Mouse (Mus musculus): ENCODE results near the gene Olfr1093. TPM values are rescaled to one million over a fixed set of nuclear protein-coding genes. Genes with fewer than 3 reads are reported as not detected.

Olfr1093 gene
- polyA plus RNA-seq (2014; fragmentation: Nextera tagmentation; extraction: Ambion mirVana) = not detected in 2 replicates

- H3K36me3 ChIP-seq (replicated peaks; ENCODE audit: control insufficient read depth, insufficient read depth, low read depth, low read length) = no peaks in the 10 kb centered on the region
- no peaks in the 10 kb centered on the region for H3K9me3 ChIP-seq (replicated peaks; ENCODE audit: control insufficient read depth, low read length)
- H3K4me3 ChIP-seq (ENCODE audit: low read depth, low read length) = no peak within 1 kb of the TSS
- H3K4me2 ChIP-seq (ENCODE audit: low read depth, low read length) = no peak within 1 kb of the TSS
- 83% methylated on average over 2 of the region's 2 CpGs for WGBS
- no peaks in the 10 kb centered on the region for H3K27me3 ChIP-seq (ENCODE audit: control insufficient read depth, insufficient read depth, low read length)
- DNase-seq (ENCODE audit: low spot score) = no peak
- no peaks in the 10 kb centered on the region for H3K4me1 ChIP-seq (ENCODE audit: control insufficient read depth, insufficient read depth, low read length)
- H3K9ac ChIP-seq (replicated peaks; ENCODE audit: low read length) = no peak within 1 kb of the TSS
- no peak for ATAC-seq (replicated peaks; ENCODE audit: insufficient number of reproducible peaks, low FRiP score, low TSS enrichment, low read depth)
- no peak within 1 kb of the TSS for H3K27ac ChIP-seq (replicated peaks; ENCODE audit: low read depth, low read length)
These were observed at the start of gene Olfr1093 for GRCm38 (mm10) chr2:86782179-86782578. Gene Olfr1093, plus strand, starts transcription at chr2:86782479.

GRCm38 (mm10) chr2:86733601-86734000 lies 48.7 kb upstream of the Olfr1093 start, which contains the start of gene Olfr1089:
Gene Olfr1089, minus strand, starts transcription at chr2:86733701.
- Histone ChIP-seq H3K9ac (replicated peaks; ENCODE audit: low read length) (no peak within 1 kb of the TSS), H3K4me3 (ENCODE audit: low read depth, low read length) (no peak within 1 kb of the TSS), H3K9me3 (replicated peaks; ENCODE audit: control insufficient read depth, low read length) (no peaks in the 10 kb centered on the region), H3K36me3 (replicated peaks; ENCODE audit: control insufficient read depth, insufficient read depth, low read depth, low read length) (no peaks in the 10 kb centered on the region), H3K4me1 (ENCODE audit: control insufficient read depth, insufficient read depth, low read length) (no peaks in the 10 kb centered on the region), H3K27ac (replicated peaks; ENCODE audit: low read depth, low read length) (no peak within 1 kb of the TSS), H3K27me3 (ENCODE audit: control insufficient read depth, insufficient read depth, low read length) (no peaks in the 10 kb centered on the region), H3K4me2 (ENCODE audit: low read depth, low read length) (no peak within 1 kb of the TSS)
- no peak for ATAC-seq (replicated peaks; ENCODE audit: insufficient number of reproducible peaks, low FRiP score, low TSS enrichment, low read depth)
- DNase-seq (ENCODE audit: low spot score) = no peak

GRCm38 (mm10) chr2:86758893-86759292 lies 23.4 kb upstream of the Olfr1093 start, which contains the start of gene Olfr1090:
Gene Olfr1090, minus strand, starts transcription at chr2:86758993.
- Histone ChIP-seq H3K36me3 (replicated peaks; ENCODE audit: control insufficient read depth, insufficient read depth, low read depth, low read length) (no peaks in the 10 kb centered on the region), H3K9ac (replicated peaks; ENCODE audit: low read length) (no peak within 1 kb of the TSS), H3K4me1 (ENCODE audit: control insufficient read depth, insufficient read depth, low read length) (no peaks in the 10 kb centered on the region), H3K27me3 (ENCODE audit: control insufficient read depth, insufficient read depth, low read length) (no peaks in the 10 kb centered on the region), H3K4me2 (ENCODE audit: low read depth, low read length) (no peak within 1 kb of the TSS), H3K4me3 (ENCODE audit: low read depth, low read length) (no peak within 1 kb of the TSS), H3K27ac (replicated peaks; ENCODE audit: low read depth, low read length) (no peak within 1 kb of the TSS), H3K9me3 (replicated peaks; ENCODE audit: control insufficient read depth, low read length) (no peaks in the 10 kb centered on the region)
- ATAC-seq (replicated peaks; ENCODE audit: insufficient number of reproducible peaks, low FRiP score, low TSS enrichment, low read depth) = no peak
- DNase-seq (ENCODE audit: low spot score) = no peak
- 90% methylated on average over 1 of the region's 1 CpGs for WGBS

- no peak for ATAC-seq (replicated peaks; ENCODE audit: insufficient number of reproducible peaks, low FRiP score, low TSS enrichment, low read depth)
These were observed 21.2 kb upstream of the Olfr1093 start for GRCm38 (mm10) chr2:86761050-86761449.

GRCm38 (mm10) chr2:86809918-86810317 lies 27.6 kb downstream of the Olfr1093 start, which contains the start of gene Olfr141:
Gene Olfr141, minus strand, starts transcription at chr2:86810018.
- no peaks in the 10 kb centered on the region for H3K27me3 ChIP-seq (ENCODE audit: control insufficient read depth, insufficient read depth, low read length)
- H3K4me2 ChIP-seq (ENCODE audit: low read depth, low read length) = no peak within 1 kb of the TSS
- DNase-seq (ENCODE audit: low spot score) = no peak
- H3K9ac ChIP-seq (replicated peaks; ENCODE audit: low read length) = no peak within 1 kb of the TSS
- no peaks in the 10 kb centered on the region for H3K9me3 ChIP-seq (replicated peaks; ENCODE audit: control insufficient read depth, low read length)
- no peaks in the 10 kb centered on the region for H3K36me3 ChIP-seq (replicated peaks; ENCODE audit: control insufficient read depth, insufficient read depth, low read depth, low read length)
- ATAC-seq (replicated peaks; ENCODE audit: insufficient number of reproducible peaks, low FRiP score, low TSS enrichment, low read depth) = no peak
- H3K4me1 ChIP-seq (ENCODE audit: control insufficient read depth, insufficient read depth, low read length) = no peaks in the 10 kb centered on the region
- H3K27ac ChIP-seq (replicated peaks; ENCODE audit: low read depth, low read length) = no peak within 1 kb of the TSS
- H3K4me3 ChIP-seq (ENCODE audit: low read depth, low read length) = no peak within 1 kb of the TSS

More at GRCm38 (mm10) chr2:86761050-86761449, 21.2 kb upstream of the Olfr1093 start:
- H3K4me2 ChIP-seq (ENCODE audit: low read depth, low read length) = no peak overlapping the region
- H3K4me3 ChIP-seq (ENCODE audit: low read depth, low read length) = no peak overlapping the region
- 97% methylated on average over 6 of the region's 6 CpGs for WGBS
- no peaks in the 10 kb centered on the region for H3K4me1 ChIP-seq (ENCODE audit: control insufficient read depth, insufficient read depth, low read length)
- DNase-seq (ENCODE audit: low spot score) = no peak
- H3K9me3 ChIP-seq (replicated peaks; ENCODE audit: control insufficient read depth, low read length) = no peaks in the 10 kb centered on the region
- no peak overlapping the region for H3K9ac ChIP-seq (replicated peaks; ENCODE audit: low read length)
- no peak overlapping the region for H3K27ac ChIP-seq (replicated peaks; ENCODE audit: low read depth, low read length)
- H3K27me3 ChIP-seq (ENCODE audit: control insufficient read depth, insufficient read depth, low read length) = no peaks in the 10 kb centered on the region
- H3K36me3 ChIP-seq (replicated peaks; ENCODE audit: control insufficient read depth, insufficient read depth, low read depth, low read length) = no peaks in the 10 kb centered on the region

- no peaks in the 10 kb centered on the region for H3K9me3 ChIP-seq (replicated peaks; ENCODE audit: control insufficient read depth, low read length)
These were observed 42.1 kb downstream of the Olfr1093 start, which contains the start of gene Olfr1094 for GRCm38 (mm10) chr2:86824363-86824762. Gene Olfr1094, plus strand, starts transcription at chr2:86824663.

More at GRCm38 (mm10) chr2:86824363-86824762, 42.1 kb downstream of the Olfr1093 start, which contains the start of gene Olfr1094:
- H3K4me2 ChIP-seq (ENCODE audit: low read depth, low read length) = no peak within 1 kb of the TSS
- no peaks in the 10 kb centered on the region for H3K36me3 ChIP-seq (replicated peaks; ENCODE audit: control insufficient read depth, insufficient read depth, low read depth, low read length)
- DNase-seq (ENCODE audit: low spot score) (no peak), ATAC-seq (replicated peaks; ENCODE audit: insufficient number of reproducible peaks, low FRiP score, low TSS enrichment, low read depth) (no peak)
- H3K27me3 ChIP-seq (ENCODE audit: control insufficient read depth, insufficient read depth, low read length) = no peaks in the 10 kb centered on the region
- H3K9ac ChIP-seq (replicated peaks; ENCODE audit: low read length) = no peak within 1 kb of the TSS
- H3K27ac ChIP-seq (replicated peaks; ENCODE audit: low read depth, low read length) = no peak within 1 kb of the TSS
- no peaks in the 10 kb centered on the region for H3K4me1 ChIP-seq (ENCODE audit: control insufficient read depth, insufficient read depth, low read length)
- no peak within 1 kb of the TSS for H3K4me3 ChIP-seq (ENCODE audit: low read depth, low read length)

Other genes with a start within 250 kb of the Olfr1093 start
- not detected in 2 replicates for gene Olfr1079, start 240.0 kb upstream of the Olfr1093 start, polyA plus RNA-seq (2014; fragmentation: Nextera tagmentation; extraction: Ambion mirVana)
- not detected in 2 replicates for gene Olfr1080, start 224.2 kb upstream of the Olfr1093 start, polyA plus RNA-seq (2014; fragmentation: Nextera tagmentation; extraction: Ambion mirVana)
- not detected in 2 replicates for gene Olfr1082, start 183.5 kb upstream of the Olfr1093 start, polyA plus RNA-seq (2014; fragmentation: Nextera tagmentation; extraction: Ambion mirVana)
- gene Olfr1084, start 142.8 kb upstream of the Olfr1093 start, polyA plus RNA-seq (2014; fragmentation: Nextera tagmentation; extraction: Ambion mirVana) = not detected in 2 replicates
- not detected in 2 replicates for gene Olfr1085, start 120.5 kb upstream of the Olfr1093 start, polyA plus RNA-seq (2014; fragmentation: Nextera tagmentation; extraction: Ambion mirVana)
- gene Olfr1086, start 102.4 kb upstream of the Olfr1093 start, polyA plus RNA-seq (2014; fragmentation: Nextera tagmentation; extraction: Ambion mirVana) = not detected in 2 replicates
- gene Olfr1087, start 84.1 kb upstream of the Olfr1093 start, polyA plus RNA-seq (2014; fragmentation: Nextera tagmentation; extraction: Ambion mirVana) = not detected in 2 replicates
- not detected in 2 replicates for gene Olfr1089, start 48.8 kb upstream of the Olfr1093 start, polyA plus RNA-seq (2014; fragmentation: Nextera tagmentation; extraction: Ambion mirVana)
- gene Olfr1090, start 23.5 kb upstream of the Olfr1093 start, polyA plus RNA-seq (2014; fragmentation: Nextera tagmentation; extraction: Ambion mirVana) = not detected in 2 replicates
- gene Olfr141, start 27.5 kb downstream of the Olfr1093 start, polyA plus RNA-seq (2014; fragmentation: Nextera tagmentation; extraction: Ambion mirVana) = not detected in 2 replicates
- not detected in 2 replicates for gene Olfr1094, start 42.2 kb downstream of the Olfr1093 start, polyA plus RNA-seq (2014; fragmentation: Nextera tagmentation; extraction: Ambion mirVana)
- not detected in 2 replicates for gene Olfr1095, start 69.2 kb downstream of the Olfr1093 start, polyA plus RNA-seq (2014; fragmentation: Nextera tagmentation; extraction: Ambion mirVana)
- gene Gm13723, start 92.3 kb downstream of the Olfr1093 start, polyA plus RNA-seq (2014; fragmentation: Nextera tagmentation; extraction: Ambion mirVana) = not detected in 2 replicates
- not detected in 2 replicates for gene Olfr1097, start 109.7 kb downstream of the Olfr1093 start, polyA plus RNA-seq (2014; fragmentation: Nextera tagmentation; extraction: Ambion mirVana)
- gene Olfr1098, start 142.1 kb downstream of the Olfr1093 start, polyA plus RNA-seq (2014; fragmentation: Nextera tagmentation; extraction: Ambion mirVana) = not detected in 2 replicates
- not detected in 2 replicates for gene Olfr1099, start 178.2 kb downstream of the Olfr1093 start, polyA plus RNA-seq (2014; fragmentation: Nextera tagmentation; extraction: Ambion mirVana)
- gene Olfr1100, start 197.5 kb downstream of the Olfr1093 start, polyA plus RNA-seq (2014; fragmentation: Nextera tagmentation; extraction: Ambion mirVana) = not detected in 2 replicates
- gene Olfr1101, start 208.7 kb downstream of the Olfr1093 start, polyA plus RNA-seq (2014; fragmentation: Nextera tagmentation; extraction: Ambion mirVana) = not detected in 2 replicates
- gene Olfr1102, start 215.9 kb downstream of the Olfr1093 start, polyA plus RNA-seq (2014; fragmentation: Nextera tagmentation; extraction: Ambion mirVana) = not detected in 2 replicates
- gene Olfr1104, start 244.6 kb downstream of the Olfr1093 start, polyA plus RNA-seq (2014; fragmentation: Nextera tagmentation; extraction: Ambion mirVana) = not detected in 2 replicates